Mouse (Mus musculus): ENCODE measurements at regions not wholly inside any gene's neighbourhood (a gene's known extent, or its start where the extent isn't known, plus 50 kb on each side); places are given as distances from the start of the nearest gene placed in this dataset.
A peak's percentile ranks its signal among the peaks of the same experiment; 100 is the strongest.

DNA sequence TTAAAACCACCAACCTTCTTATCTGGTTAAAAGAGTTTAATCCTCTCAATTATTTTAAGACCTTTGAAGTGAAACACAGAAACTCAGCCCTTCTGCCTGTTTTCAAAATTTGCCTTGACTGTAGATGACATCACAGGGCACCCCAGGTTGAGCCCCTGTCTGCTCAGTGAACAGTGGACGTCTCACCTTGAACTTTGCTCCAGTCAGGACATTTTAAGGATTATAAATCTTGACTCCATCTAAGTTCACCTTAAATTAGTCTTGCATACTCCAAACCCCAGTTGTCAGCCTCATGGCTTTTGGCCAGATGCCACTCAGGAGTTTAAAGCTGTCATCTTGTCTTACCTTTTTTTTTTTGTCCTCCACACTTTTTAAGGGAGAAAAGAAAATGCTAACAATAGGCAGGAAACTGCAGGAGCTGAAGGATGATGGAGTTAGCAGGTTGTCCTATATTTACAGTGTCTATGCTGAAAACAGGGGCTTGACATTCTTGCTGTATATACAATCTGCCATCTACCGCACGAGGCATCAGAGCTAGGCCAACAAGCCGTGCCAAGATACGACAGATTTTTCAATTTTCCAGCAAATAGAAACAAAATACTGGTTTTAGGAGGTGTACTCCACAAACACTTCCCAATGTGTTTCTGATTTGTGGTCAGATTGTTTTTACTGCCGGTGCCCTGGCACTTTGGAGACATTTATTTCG, 195.4 kb downstream of the Tfec start:
- Histone ChIP-seq H3K9ac (ENCODE audit: low read length) (no peak overlapping the region), H3K4me2 (ENCODE audit: low read depth, low read length) (no peak overlapping the region), H3K36me3 (ENCODE audit: control insufficient read depth, insufficient read depth, low read length) (no peaks in the 10 kb centered on the region), H3K9me3 (replicated peaks; ENCODE audit: control insufficient read depth, low read length) (no peaks in the 10 kb centered on the region), H3K27me3 (ENCODE audit: control insufficient read depth, insufficient read depth, low read length) (no peaks in the 10 kb centered on the region), H3K4me3 (replicated peaks; ENCODE audit: low read length) (no peak overlapping the region), H3K27ac (ENCODE audit: low read length) (no peak overlapping the region), H3K4me1 (ENCODE audit: control insufficient read depth, insufficient read depth, low read length) (no peaks in the 10 kb centered on the region)
- no peak for ATAC-seq (ENCODE audit: insufficient read depth, low FRiP score)
- 54% methylated on average over 7 of the region's 7 CpGs for WGBS

DNA sequence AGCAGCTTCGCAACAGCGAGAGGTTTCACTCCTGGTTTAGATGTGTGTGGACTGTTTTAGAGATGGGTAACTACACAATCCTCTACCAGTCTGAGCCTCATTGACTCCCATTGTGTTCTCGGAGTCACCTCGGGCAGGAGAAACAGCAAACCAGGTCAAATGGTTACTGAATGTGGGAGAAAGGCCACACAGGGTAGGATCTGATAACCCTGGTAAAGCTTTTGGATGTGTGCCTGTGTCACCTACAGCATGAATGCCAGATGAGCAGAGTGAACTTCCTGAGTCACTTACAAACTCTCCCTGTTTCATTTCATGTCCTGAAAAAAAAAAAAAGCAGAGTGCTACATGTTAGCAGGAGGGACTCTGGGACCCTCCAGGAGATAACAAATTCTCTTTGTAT, 201.0 kb downstream of the Tfec start:
- no peak for ATAC-seq (ENCODE audit: insufficient read depth, low FRiP score)
- Histone ChIP-seq H3K9me3 (replicated peaks; ENCODE audit: control insufficient read depth, low read length) (no peaks in the 10 kb centered on the region), H3K9ac (ENCODE audit: low read length) (no peak overlapping the region), H3K36me3 (ENCODE audit: control insufficient read depth, insufficient read depth, low read length) (no peaks in the 10 kb centered on the region), H3K4me1 (ENCODE audit: control insufficient read depth, insufficient read depth, low read length) (no peaks in the 10 kb centered on the region), H3K4me2 (ENCODE audit: low read depth, low read length) (no peak overlapping the region), H3K27me3 (ENCODE audit: control insufficient read depth, insufficient read depth, low read length) (no peaks in the 10 kb centered on the region), H3K4me3 (replicated peaks; ENCODE audit: low read length) (no peak overlapping the region), H3K27ac (ENCODE audit: low read length) (no peak overlapping the region)
- WGBS = 76% methylated on average over 4 of the region's 4 CpGs

DNA sequence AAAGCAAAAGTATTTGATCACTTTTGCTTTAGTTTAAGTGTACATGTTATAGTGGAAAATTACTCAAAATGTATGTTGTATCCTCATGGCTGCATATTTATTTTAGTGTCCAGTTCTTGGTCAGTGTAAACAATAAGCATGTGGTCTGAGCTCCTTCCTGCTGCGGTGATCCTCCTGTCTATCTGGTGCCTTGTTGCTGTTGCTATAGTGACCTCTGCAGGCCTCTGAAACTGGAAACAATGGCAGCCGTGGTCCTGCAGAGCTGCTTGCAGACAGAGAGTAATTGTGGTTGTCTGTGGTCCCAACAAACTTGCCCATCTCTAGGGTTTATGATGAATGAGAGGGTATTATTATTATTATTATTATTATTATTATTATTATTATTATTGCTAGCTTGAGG, 230.2 kb downstream of the Tfec start:
- Histone ChIP-seq H3K36me3 (ENCODE audit: control insufficient read depth, insufficient read depth, low read length) (no peaks in the 10 kb centered on the region), H3K9me3 (replicated peaks; ENCODE audit: control insufficient read depth, low read length) (no peaks in the 10 kb centered on the region), H3K4me2 (ENCODE audit: low read depth, low read length) (no peak overlapping the region), H3K4me1 (ENCODE audit: control insufficient read depth, insufficient read depth, low read length) (no peaks in the 10 kb centered on the region), H3K27me3 (ENCODE audit: control insufficient read depth, insufficient read depth, low read length) (no peaks in the 10 kb centered on the region), H3K9ac (ENCODE audit: low read length) (no peak overlapping the region), H3K4me3 (replicated peaks; ENCODE audit: low read length) (no peak overlapping the region), H3K27ac (ENCODE audit: low read length) (no peak overlapping the region)
- no peak for ATAC-seq (ENCODE audit: insufficient read depth, low FRiP score)
- 5% methylated on average over 2 of the region's 2 CpGs for WGBS

DNA sequence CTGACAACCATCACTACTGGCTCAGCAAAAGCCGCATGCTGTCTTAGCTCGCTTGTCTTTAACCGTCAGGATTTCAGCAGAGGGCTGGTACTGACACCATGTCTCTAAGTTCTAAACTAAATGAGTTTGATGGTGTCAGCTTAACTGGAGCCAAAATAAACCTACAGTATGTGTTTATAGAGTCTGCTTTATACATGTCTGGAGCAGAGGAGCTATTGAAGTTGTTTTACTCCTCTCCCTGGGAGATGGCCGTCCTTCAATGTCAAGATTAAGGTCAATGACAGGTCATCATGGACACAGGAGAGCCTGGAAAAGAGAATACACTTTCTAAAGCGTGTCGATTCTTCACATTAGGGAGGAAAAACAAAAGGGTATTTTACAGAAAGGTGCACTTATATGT, 231.0 kb downstream of the Tfec start:
- Histone ChIP-seq H3K9ac (ENCODE audit: low read length) (no peak overlapping the region), H3K36me3 (ENCODE audit: control insufficient read depth, insufficient read depth, low read length) (no peaks in the 10 kb centered on the region), H3K9me3 (replicated peaks; ENCODE audit: control insufficient read depth, low read length) (no peaks in the 10 kb centered on the region), H3K4me2 (ENCODE audit: low read depth, low read length) (no peak overlapping the region), H3K4me3 (replicated peaks; ENCODE audit: low read length) (no peak overlapping the region), H3K27me3 (ENCODE audit: control insufficient read depth, insufficient read depth, low read length) (no peaks in the 10 kb centered on the region), H3K4me1 (ENCODE audit: control insufficient read depth, insufficient read depth, low read length) (no peaks in the 10 kb centered on the region), H3K27ac (ENCODE audit: low read length) (no peak overlapping the region)
- WGBS = 28% methylated on average over 6 of the region's 6 CpGs
- ATAC-seq (ENCODE audit: insufficient read depth, low FRiP score) = no peak

DNA sequence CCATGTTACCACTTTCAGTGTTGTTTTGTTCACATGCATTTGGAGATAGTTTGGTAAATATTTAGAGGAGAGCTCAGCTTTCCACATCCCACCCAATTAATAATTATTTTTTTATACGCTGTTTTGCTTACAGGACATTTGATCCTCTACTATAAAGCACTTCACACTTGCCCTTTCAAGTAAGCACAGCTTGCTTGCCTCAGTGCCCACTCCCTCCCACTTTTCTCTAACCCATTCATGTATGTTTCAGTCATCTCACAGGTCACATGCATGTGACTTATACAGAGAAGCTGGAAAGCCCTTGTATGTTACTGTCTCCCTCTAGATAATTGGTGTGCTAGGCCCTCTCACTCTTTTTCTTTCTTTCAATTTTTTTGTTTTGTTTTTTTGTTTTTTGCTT, 252.0 kb downstream of the Tfec start:
- Histone ChIP-seq H3K27me3 (ENCODE audit: control insufficient read depth, insufficient read depth, low read length) (no peaks in the 10 kb centered on the region), H3K4me2 (ENCODE audit: low read depth, low read length) (no peak overlapping the region), H3K4me3 (replicated peaks; ENCODE audit: low read length) (no peak overlapping the region), H3K36me3 (ENCODE audit: control insufficient read depth, insufficient read depth, low read length) (no peaks in the 10 kb centered on the region), H3K9me3 (replicated peaks; ENCODE audit: control insufficient read depth, low read length) (no peaks in the 10 kb centered on the region), H3K9ac (ENCODE audit: low read length) (no peak overlapping the region), H3K27ac (ENCODE audit: low read length) (no peak overlapping the region), H3K4me1 (ENCODE audit: control insufficient read depth, insufficient read depth, low read length) (no peaks in the 10 kb centered on the region)
- 51% methylated on average over 1 of the region's 1 CpGs for WGBS
- ATAC-seq (ENCODE audit: insufficient read depth, low FRiP score) = no peak

DNA sequence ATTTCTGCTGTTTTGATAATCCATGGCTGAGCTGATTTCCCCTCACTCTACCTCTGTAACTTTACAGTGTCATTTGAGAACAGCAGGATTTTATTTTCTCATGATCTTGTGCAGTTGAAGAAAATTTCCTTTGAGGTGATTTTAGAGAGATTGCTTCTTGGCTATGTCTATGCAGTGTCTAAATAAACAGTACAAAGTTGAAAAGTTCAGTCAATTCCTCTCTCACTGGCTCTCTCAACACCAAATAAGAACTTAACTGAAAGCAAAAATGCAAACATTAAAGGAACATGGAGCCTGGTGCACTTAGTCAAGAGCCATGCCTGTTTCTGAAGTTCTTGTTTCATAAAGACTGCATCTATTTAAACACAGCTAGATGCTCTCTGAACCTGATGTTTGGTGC, 254.7 kb downstream of the Tfec start:
- Histone ChIP-seq H3K9ac (ENCODE audit: low read length) (no peak overlapping the region), H3K9me3 (replicated peaks; ENCODE audit: control insufficient read depth, low read length) (no peaks in the 10 kb centered on the region), H3K27me3 (ENCODE audit: control insufficient read depth, insufficient read depth, low read length) (no peaks in the 10 kb centered on the region), H3K4me1 (ENCODE audit: control insufficient read depth, insufficient read depth, low read length) (no peaks in the 10 kb centered on the region), H3K4me2 (ENCODE audit: low read depth, low read length) (no peak overlapping the region), H3K4me3 (replicated peaks; ENCODE audit: low read length) (no peak overlapping the region), H3K36me3 (ENCODE audit: control insufficient read depth, insufficient read depth, low read length) (no peaks in the 10 kb centered on the region), H3K27ac (ENCODE audit: low read length) (peak overlapping the region; percentile 6; the same call in 1 of the 2 replicates)
- no peak for ATAC-seq (ENCODE audit: insufficient read depth, low FRiP score)

DNA sequence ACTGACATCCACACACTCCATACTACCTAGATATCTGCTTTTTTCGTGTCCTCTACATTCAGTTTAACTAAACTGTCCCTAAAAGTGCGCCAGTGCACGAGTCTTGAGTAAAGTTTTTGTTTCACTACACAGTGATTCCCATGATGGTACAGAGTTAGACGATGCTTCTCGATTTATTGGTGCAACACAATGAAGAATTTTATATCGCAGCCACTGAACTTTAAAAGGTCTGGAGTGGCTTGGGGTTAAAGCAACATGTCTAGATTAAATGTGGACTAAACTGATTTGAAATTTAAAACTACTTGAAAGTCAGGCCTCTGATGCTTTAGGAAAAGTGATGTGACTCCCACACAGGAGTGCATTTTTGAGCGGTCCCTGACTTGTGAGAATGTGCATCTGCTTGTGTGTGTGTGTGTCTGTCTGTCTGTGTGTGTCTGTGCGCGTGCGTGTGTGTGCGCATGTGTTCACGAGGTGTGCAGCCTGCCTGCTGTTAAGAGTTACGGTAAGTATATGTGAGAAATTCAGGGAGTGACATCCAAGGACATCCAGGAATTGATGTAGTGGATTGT, 261.4 kb downstream of the Tfec start:
- no peaks in the 10 kb centered on the region for H3K36me3 ChIP-seq (ENCODE audit: control insufficient read depth, insufficient read depth, low read length)
- no peak for ATAC-seq (ENCODE audit: insufficient read depth, low FRiP score)
- no peaks in the 10 kb centered on the region for H3K9me3 ChIP-seq (replicated peaks; ENCODE audit: control insufficient read depth, low read length)
- H3K27me3 ChIP-seq (ENCODE audit: control insufficient read depth, insufficient read depth, low read length) = no peaks in the 10 kb centered on the region
- H3K4me2 ChIP-seq (ENCODE audit: low read depth, low read length) = no peak overlapping the region
- WGBS = 90% methylated on average over 13 of the region's 13 CpGs
- no peak overlapping the region for H3K4me3 ChIP-seq (replicated peaks; ENCODE audit: low read length)
- H3K9ac ChIP-seq (ENCODE audit: low read length) = no peak overlapping the region
- no peaks in the 10 kb centered on the region for H3K4me1 ChIP-seq (ENCODE audit: control insufficient read depth, insufficient read depth, low read length)
- no peak overlapping the region for H3K27ac ChIP-seq (ENCODE audit: low read length)

DNA sequence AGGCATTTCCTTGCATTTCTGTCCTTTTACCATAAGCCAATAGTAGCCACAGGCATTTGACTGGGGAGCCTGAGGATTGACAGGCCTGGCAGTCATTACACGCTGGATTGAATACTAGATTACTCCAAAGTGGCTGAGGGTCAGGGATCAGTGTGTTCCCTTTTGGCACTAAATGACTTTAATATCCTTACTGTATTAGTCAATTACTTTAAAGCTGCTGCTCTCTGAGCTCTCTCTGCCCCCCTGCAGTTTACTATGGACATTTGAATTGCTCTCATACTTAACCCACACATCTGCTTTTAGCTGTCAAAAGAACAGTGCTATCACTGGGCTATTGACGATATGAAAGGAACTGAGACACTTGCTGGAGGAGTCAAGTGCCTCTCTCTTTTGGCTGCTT, 262.1 kb downstream of the Tfec start:
- Histone ChIP-seq H3K27ac (ENCODE audit: low read length) (no peak overlapping the region), H3K4me2 (ENCODE audit: low read depth, low read length) (no peak overlapping the region), H3K4me1 (ENCODE audit: control insufficient read depth, insufficient read depth, low read length) (no peaks in the 10 kb centered on the region), H3K9ac (ENCODE audit: low read length) (no peak overlapping the region), H3K9me3 (replicated peaks; ENCODE audit: control insufficient read depth, low read length) (no peaks in the 10 kb centered on the region), H3K36me3 (ENCODE audit: control insufficient read depth, insufficient read depth, low read length) (no peaks in the 10 kb centered on the region), H3K27me3 (ENCODE audit: control insufficient read depth, insufficient read depth, low read length) (no peaks in the 10 kb centered on the region), H3K4me3 (replicated peaks; ENCODE audit: low read length) (no peak overlapping the region)
- WGBS = 61% methylated on average over 2 of the region's 2 CpGs
- no peak for ATAC-seq (ENCODE audit: insufficient read depth, low FRiP score)

DNA sequence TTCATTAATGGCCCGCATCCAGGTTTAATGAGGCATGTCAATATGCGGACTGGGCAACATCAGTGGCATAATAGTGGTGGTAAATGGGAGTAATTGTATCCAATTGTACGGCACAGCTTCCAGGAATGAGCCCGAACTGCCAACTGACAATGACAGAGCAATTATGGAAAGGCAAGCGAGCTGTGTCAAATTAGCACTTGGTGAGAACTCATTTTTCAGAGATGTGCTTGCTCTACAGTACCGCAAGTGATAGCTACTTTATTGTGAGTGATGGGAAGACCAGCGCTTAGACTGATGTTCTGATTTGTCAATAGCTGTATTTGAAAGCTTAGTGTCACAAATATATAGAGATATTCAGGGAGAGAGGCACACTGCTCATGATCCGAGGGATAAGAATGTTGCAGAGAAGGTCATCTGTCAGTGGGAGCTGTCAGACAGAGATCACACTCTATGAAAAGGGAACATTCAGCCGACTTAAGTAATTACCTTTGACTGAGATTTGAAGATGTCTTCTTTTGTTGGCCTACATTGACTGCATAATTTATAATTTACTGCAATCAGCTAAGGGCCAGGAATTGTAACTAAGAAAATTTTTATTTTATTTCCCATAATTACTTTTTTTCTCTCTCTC, 290.7 kb downstream of the Tfec start:
- ATAC-seq (ENCODE audit: insufficient read depth, low FRiP score) = no peak

More for the DNA sequence above, 290.7 kb downstream of the Tfec start:
- no peak overlapping the region for H3K4me2 ChIP-seq (ENCODE audit: low read depth, low read length)
- no peaks in the 10 kb centered on the region; the same call in 1 of the 2 replicates for H3K9me3 ChIP-seq (replicated peaks; ENCODE audit: control insufficient read depth, low read length)
- 62% methylated on average over 9 of the region's 9 CpGs for WGBS
- H3K9ac ChIP-seq (ENCODE audit: low read length) = no peak overlapping the region
- H3K27me3 ChIP-seq (ENCODE audit: control insufficient read depth, insufficient read depth, low read length) = no peaks in the 10 kb centered on the region
- no peak overlapping the region for H3K4me3 ChIP-seq (replicated peaks; ENCODE audit: low read length)
- H3K4me1 ChIP-seq (ENCODE audit: control insufficient read depth, insufficient read depth, low read length) = no peaks in the 10 kb centered on the region
- H3K36me3 ChIP-seq (ENCODE audit: control insufficient read depth, insufficient read depth, low read length) = no peaks in the 10 kb centered on the region
- H3K27ac ChIP-seq (ENCODE audit: low read length) = no peak overlapping the region

Data from stomach, embryonic 16.5 days (tissue).